Mouse (Mus musculus) liver, postnatal 0 days (tissue): ENCODE measurements around the gene Fam163a.

ENCODE experiments used
- CTCF ChIP-seq: sonication (generic); IDR thresholded peaks from 2 replicates; pipeline ENCODE4 v1.5.1; 2016; ENCODE audit warnings: antibody characterized with exemption, low read depth
- EP300 ChIP-seq: IDR thresholded peaks from 2 replicates; pipeline ENCODE4 v1.6.1; 2016; ENCODE audit warnings: antibody characterized with exemption, low read depth, mild to moderate bottlenecking

GRCm38 (mm10) chr1:156077655-156078054 lies 127.2 kb downstream of the Fam163a start:
- TF ChIP-seq EP300 (no peak), CTCF (no peak)
